Mouse (Mus musculus): ENCODE results near the gene Gbe1. TPM values are rescaled to one million over a fixed set of nuclear protein-coding genes. Genes with fewer than 3 reads are reported as not detected.

Gbe1 gene
- polyA plus RNA-seq, 1 experiment, result 3.4 TPM

- Histone ChIP-seq H3K4me1 (ENCODE audit: control insufficient read depth, insufficient read depth, low read length) (no peaks in the 10 kb centered on the region), H3K27me3 (ENCODE audit: control insufficient read depth, insufficient read depth, low read length) (no peaks in the 10 kb centered on the region), H3K4me3 (ENCODE audit: control insufficient read depth, low read depth, low read length) (no peak overlapping the region), H3K36me3 (ENCODE audit: control insufficient read depth, insufficient read depth, low read length) (no peaks in the 10 kb centered on the region), H3K27ac (ENCODE audit: control insufficient read depth, insufficient read depth, low read depth, low read length) (no peak overlapping the region)
- TF ChIP-seq POLR2A (IDR thresholded peaks at IDR 0.05; ENCODE audit: control insufficient read depth, low read depth, low read length) (no peak), CTCF (IDR thresholded peaks at IDR 0.05; ENCODE audit: control insufficient read depth, insufficient read depth, insufficient replicate concordance, low read depth, low read length) (no peak)
Observed at GRCm38 (mm10) chr16:70320612-70321280, 7.0 kb downstream of the Gbe1 start.

- Histone ChIP-seq H3K36me3 (ENCODE audit: control insufficient read depth, insufficient read depth, low read length) (no peaks in the 10 kb centered on the region), H3K27ac (ENCODE audit: control insufficient read depth, insufficient read depth, low read depth, low read length) (no peak overlapping the region), H3K4me3 (ENCODE audit: control insufficient read depth, low read depth, low read length) (no peak overlapping the region), H3K4me1 (ENCODE audit: control insufficient read depth, insufficient read depth, low read length) (no peaks in the 10 kb centered on the region), H3K27me3 (ENCODE audit: control insufficient read depth, insufficient read depth, low read length) (no peaks in the 10 kb centered on the region)
- TF ChIP-seq POLR2A (IDR thresholded peaks at IDR 0.05; ENCODE audit: control insufficient read depth, low read depth, low read length), result no peak
- TF ChIP-seq CTCF (IDR thresholded peaks at IDR 0.05; ENCODE audit: control insufficient read depth, insufficient read depth, insufficient replicate concordance, low read depth, low read length), result no peak
Observed at GRCm38 (mm10) chr16:70326339-70326948, 12.7 kb downstream of the Gbe1 start.

- TF ChIP-seq POLR2A (IDR thresholded peaks at IDR 0.05; ENCODE audit: control insufficient read depth, low read depth, low read length) (no peak), CTCF (IDR thresholded peaks at IDR 0.05; ENCODE audit: control insufficient read depth, insufficient read depth, insufficient replicate concordance, low read depth, low read length) (no peak)
- no peaks in the 10 kb centered on the region for H3K36me3 ChIP-seq (ENCODE audit: control insufficient read depth, insufficient read depth, low read length)
- no peaks in the 10 kb centered on the region for H3K4me1 ChIP-seq (ENCODE audit: control insufficient read depth, insufficient read depth, low read length)
- H3K27ac ChIP-seq (ENCODE audit: control insufficient read depth, insufficient read depth, low read depth, low read length), result no peak overlapping the region
- H3K4me3 ChIP-seq (ENCODE audit: control insufficient read depth, low read depth, low read length), result no peak overlapping the region
- H3K27me3 ChIP-seq (ENCODE audit: control insufficient read depth, insufficient read depth, low read length), result no peaks in the 10 kb centered on the region
Observed at GRCm38 (mm10) chr16:70328566-70328965, 14.8 kb downstream of the Gbe1 start.

- no peaks in the 10 kb centered on the region for H3K4me1 ChIP-seq (ENCODE audit: control insufficient read depth, insufficient read depth, low read length)
- TF ChIP-seq CTCF (IDR thresholded peaks at IDR 0.05; ENCODE audit: control insufficient read depth, insufficient read depth, insufficient replicate concordance, low read depth, low read length), result no peak
- TF ChIP-seq POLR2A (IDR thresholded peaks at IDR 0.05; ENCODE audit: control insufficient read depth, low read depth, low read length), result no peak
- H3K4me3 ChIP-seq (ENCODE audit: control insufficient read depth, low read depth, low read length), result no peak overlapping the region
- no peaks in the 10 kb centered on the region for H3K36me3 ChIP-seq (ENCODE audit: control insufficient read depth, insufficient read depth, low read length)
- H3K27me3 ChIP-seq (ENCODE audit: control insufficient read depth, insufficient read depth, low read length), result no peaks in the 10 kb centered on the region
- H3K27ac ChIP-seq (ENCODE audit: control insufficient read depth, insufficient read depth, low read depth, low read length), result no peak overlapping the region
Observed at GRCm38 (mm10) chr16:70329036-70329435, 15.3 kb downstream of the Gbe1 start.

- Histone ChIP-seq H3K27ac (ENCODE audit: control insufficient read depth, insufficient read depth, low read depth, low read length) (no peak overlapping the region), H3K4me1 (ENCODE audit: control insufficient read depth, insufficient read depth, low read length) (no peaks in the 10 kb centered on the region), H3K27me3 (ENCODE audit: control insufficient read depth, insufficient read depth, low read length) (no peaks in the 10 kb centered on the region), H3K4me3 (ENCODE audit: control insufficient read depth, low read depth, low read length) (no peak overlapping the region), H3K36me3 (ENCODE audit: control insufficient read depth, insufficient read depth, low read length) (no peaks in the 10 kb centered on the region)
- TF ChIP-seq CTCF (IDR thresholded peaks at IDR 0.05; ENCODE audit: control insufficient read depth, insufficient read depth, insufficient replicate concordance, low read depth, low read length) (no peak), POLR2A (IDR thresholded peaks at IDR 0.05; ENCODE audit: control insufficient read depth, low read depth, low read length) (no peak)
Observed at GRCm38 (mm10) chr16:70329471-70329870, 15.7 kb downstream of the Gbe1 start.

- no peak overlapping the region for H3K4me3 ChIP-seq (ENCODE audit: control insufficient read depth, low read depth, low read length)
- no peak overlapping the region for H3K27ac ChIP-seq (ENCODE audit: control insufficient read depth, insufficient read depth, low read depth, low read length)
- TF ChIP-seq POLR2A (IDR thresholded peaks at IDR 0.05; ENCODE audit: control insufficient read depth, low read depth, low read length) (no peak), CTCF (IDR thresholded peaks at IDR 0.05; ENCODE audit: control insufficient read depth, insufficient read depth, insufficient replicate concordance, low read depth, low read length) (no peak)
- no peaks in the 10 kb centered on the region for H3K4me1 ChIP-seq (ENCODE audit: control insufficient read depth, insufficient read depth, low read length)
- no peaks in the 10 kb centered on the region for H3K27me3 ChIP-seq (ENCODE audit: control insufficient read depth, insufficient read depth, low read length)
- no peaks in the 10 kb centered on the region for H3K36me3 ChIP-seq (ENCODE audit: control insufficient read depth, insufficient read depth, low read length)
Observed at GRCm38 (mm10) chr16:70330007-70330406, 16.3 kb downstream of the Gbe1 start.

- no peak overlapping the region for H3K4me3 ChIP-seq (ENCODE audit: control insufficient read depth, low read depth, low read length)
- TF ChIP-seq POLR2A (IDR thresholded peaks at IDR 0.05; ENCODE audit: control insufficient read depth, low read depth, low read length) (no peak), CTCF (IDR thresholded peaks at IDR 0.05; ENCODE audit: control insufficient read depth, insufficient read depth, insufficient replicate concordance, low read depth, low read length) (no peak)
- no peaks in the 10 kb centered on the region for H3K27me3 ChIP-seq (ENCODE audit: control insufficient read depth, insufficient read depth, low read length)
- no peaks in the 10 kb centered on the region for H3K36me3 ChIP-seq (ENCODE audit: control insufficient read depth, insufficient read depth, low read length)
- no peaks in the 10 kb centered on the region for H3K4me1 ChIP-seq (ENCODE audit: control insufficient read depth, insufficient read depth, low read length)
- H3K27ac ChIP-seq (ENCODE audit: control insufficient read depth, insufficient read depth, low read depth, low read length), result no peak overlapping the region
Observed at GRCm38 (mm10) chr16:70330626-70331275, 17.0 kb downstream of the Gbe1 start.
